ENCODE assay signal across 15 mouse cellular contexts in genomic region chr11:25590215-25590614, GRCm38 (mm10).
DNase-seq lines count a peak whose midpoint lies in the region; ATAC-seq and TF ChIP-seq lines count a peak whose summit lies in the region.
"Had no signal": no experiment of that assay in that cellular context is flagged by ENCODE, and none has a peak within 500 bp of the region (broad histone marks: within the 10 kb centered on the region; RNA-seq: fewer than 3 reads in every experiment).

No protein-coding gene starts in this region.

- H3K27me3 ChIP-seq in hindbrain, embryonic 14.5 days (ENCODE audit: control insufficient read depth, insufficient read depth, low read length): no peaks in the 10 kb centered on the region
- H3K27me3 ChIP-seq in hindbrain, embryonic 16.5 days (replicated peaks; ENCODE audit: control insufficient read depth, insufficient read depth, low read length): no peaks in the 10 kb centered on the region
- H3K27me3 ChIP-seq in lung, embryonic 14.5 days (ENCODE audit: insufficient read depth, low read length): no peaks in the 10 kb centered on the region
- H3K27me3 ChIP-seq: midbrain, embryonic 15.5 days had no signal

- no peak overlapping the region for H3K27ac ChIP-seq in hindbrain, embryonic 14.5 days
- no peak overlapping the region for H3K27ac ChIP-seq in hindbrain, embryonic 16.5 days (ENCODE audit: low read depth, low read length)
- no peak overlapping the region for H3K27ac ChIP-seq in lung, embryonic 14.5 days (ENCODE audit: low read depth)
- H3K27ac ChIP-seq: embryonic facial prominence, embryonic 10.5 days; midbrain, embryonic 15.5 days had no signal

- H3K4me1 ChIP-seq in hindbrain, embryonic 14.5 days (replicated peaks; ENCODE audit: control insufficient read depth, insufficient read depth, low read length): 0 out of 2 replicates have a peak, but pooled peaks cover 9% of the 10 kb centered on the region
- peaks cover 2% of the 10 kb centered on the region; the same call in 1 of the 2 replicates for H3K4me1 ChIP-seq in hindbrain, embryonic 16.5 days (ENCODE audit: control insufficient read depth, insufficient read depth, low read depth, low read length)
- no peaks in the 10 kb centered on the region for H3K4me1 ChIP-seq in lung, embryonic 14.5 days (ENCODE audit: insufficient read depth)
- no peaks in the 10 kb centered on the region for H3K4me1 ChIP-seq in lung, adult 2 months (ENCODE audit: control insufficient read depth, insufficient read depth, low read length)

- H3K9ac ChIP-seq in hindbrain, embryonic 14.5 days: no peak overlapping the region
- H3K9ac ChIP-seq in hindbrain, embryonic 16.5 days (ENCODE audit: low read depth, low read length): no peak overlapping the region
- H3K9ac ChIP-seq in lung, embryonic 14.5 days: no peak overlapping the region
- H3K9ac ChIP-seq: midbrain, embryonic 15.5 days had no signal

- H3K9me3 ChIP-seq in hindbrain, embryonic 14.5 days (ENCODE audit: control insufficient read depth, low read length): no peaks in the 10 kb centered on the region
- H3K9me3 ChIP-seq in hindbrain, embryonic 16.5 days (ENCODE audit: control insufficient read depth, low read length): no peaks in the 10 kb centered on the region
- H3K9me3 ChIP-seq in lung, embryonic 14.5 days (ENCODE audit: low read depth, low read length): no peaks in the 10 kb centered on the region
- H3K9me3 ChIP-seq: embryonic facial prominence, embryonic 10.5 days; midbrain, embryonic 15.5 days had no signal

- no peak for TF ChIP-seq CTCF in lung, embryonic 14.5 days (IDR thresholded peaks at IDR 0.05; ENCODE audit: low read depth)
- no peak for TF ChIP-seq CTCF in lung, adult 2 months (IDR thresholded peaks at IDR 0.05; ENCODE audit: insufficient read depth, low read length)

- no peak for TF ChIP-seq POLR2A in lung, adult 2 months (IDR thresholded peaks at IDR 0.05; ENCODE audit: borderline replicate concordance, extremely low read depth, low read depth, low read length)

- H3K36me3 ChIP-seq in hindbrain, embryonic 14.5 days (replicated peaks; ENCODE audit: control insufficient read depth, insufficient read depth): no peaks in the 10 kb centered on the region
- no peaks in the 10 kb centered on the region for H3K36me3 ChIP-seq in hindbrain, embryonic 16.5 days (ENCODE audit: control insufficient read depth, insufficient read depth, low read length)
- H3K36me3 ChIP-seq in lung, embryonic 14.5 days (ENCODE audit: insufficient read depth): no peaks in the 10 kb centered on the region
- H3K36me3 ChIP-seq: embryonic facial prominence, embryonic 10.5 days; midbrain, embryonic 15.5 days had no signal

- DNase-seq in cerebellum, postnatal 14 days: peak; percentile 31 to 40
- no peak for DNase-seq in hindbrain, embryonic 14.5 days (ENCODE audit: low spot score)
- peak; percentile 60 for DNase-seq in lung, embryonic 14.5 days
- DNase-seq in lung, adult 2 months: no peak
- DNase-seq in lung, postnatal 4 days: peak; percentile 4 to 22
- no peak for DNase-seq in ovary, postnatal 14 days (ENCODE audit: low spot score)
- DNase-seq: cerebellum, postnatal 36 days; layer of hippocampus, postnatal 36 days; thymus, postnatal 4 days had no signal

- 56% methylated on average over 4 of the region's 4 CpGs for WGBS in hindbrain, embryonic 14.5 days
- 54% methylated on average over 4 of the region's 4 CpGs for WGBS in hindbrain, embryonic 16.5 days
- 49% methylated on average over 4 of the region's 4 CpGs for WGBS in lung, embryonic 14.5 days
- WGBS in lung, adult 2 months: 58% methylated on average over 4 of the region's 4 CpGs

- no peak overlapping the region for H3K4me2 ChIP-seq in hindbrain, embryonic 14.5 days (replicated peaks)
- no peak overlapping the region for H3K4me2 ChIP-seq in hindbrain, embryonic 16.5 days (ENCODE audit: low read length)
- H3K4me2 ChIP-seq in lung, embryonic 14.5 days: no peak overlapping the region
- H3K4me2 ChIP-seq: midbrain, embryonic 15.5 days had no signal

- no peak overlapping the region for H3K4me3 ChIP-seq in hindbrain, embryonic 14.5 days (replicated peaks; ENCODE audit: low read length)
- no peak overlapping the region for H3K4me3 ChIP-seq in hindbrain, embryonic 16.5 days (ENCODE audit: low read length)
- no peak overlapping the region for H3K4me3 ChIP-seq in lung, embryonic 14.5 days (ENCODE audit: low read depth, low read length)
- no peak overlapping the region for H3K4me3 ChIP-seq in lung, adult 2 months (replicated peaks; ENCODE audit: extremely low read depth, low read depth, low read length)
- H3K4me3 ChIP-seq: embryonic facial prominence, embryonic 10.5 days; erythroblast, embryonic 14.5 days; midbrain, embryonic 15.5 days had no signal

- no peak for ATAC-seq in cerebellum, adult (ENCODE audit: insufficient number of reproducible peaks, low FRiP score, low TSS enrichment)
- 0 out of 2 replicates have a peak, but pooled peaks have one; percentile 24 for ATAC-seq in hindbrain, embryonic 14.5 days (ENCODE audit: low FRiP score)
- ATAC-seq in hindbrain, embryonic 16.5 days: no peak
- peak; percentile 75; the same call in 1 of the 2 replicates for ATAC-seq in lung, embryonic 14.5 days (ENCODE audit: insufficient read depth)
- ATAC-seq: forebrain, embryonic 14.5 days; midbrain, embryonic 15.5 days had no signal

Comparison
In these comparisons a context has a peak if more than half of its experiments do, and no peak if none do; other contexts are left out.
1. DNase-seq: peak in cerebellum, postnatal 14 days (2 of 2), lung, embryonic 14.5 days (single experiment) and lung, postnatal 4 days (2 of 2); none in hindbrain, embryonic 14.5 days (single experiment), lung, adult 2 months (single experiment) and ovary, postnatal 14 days (single experiment).
2. ATAC-seq: peak in hindbrain, embryonic 14.5 days (single experiment) and lung, embryonic 14.5 days (single experiment); none in cerebellum, adult (single experiment) and hindbrain, embryonic 16.5 days (single experiment).